In genomic region chr16:24839018-24839417, GRCm38 (mm10) we compare ENCODE assay signal across 27 mouse cellular contexts.
DNase-seq lines count a peak whose midpoint lies in the region; ATAC-seq and TF ChIP-seq lines count a peak whose summit lies in the region.
"Had no signal": no experiment of that assay in that cellular context is flagged by ENCODE, and none has a peak within 500 bp of the region (broad histone marks: within the 10 kb centered on the region; RNA-seq: fewer than 3 reads in every experiment).

No protein-coding gene starts in this region.

- no peaks in the 10 kb centered on the region for H3K27me3 ChIP-seq in limb, embryonic 13.5 days
- no peaks in the 10 kb centered on the region for H3K27me3 ChIP-seq in limb, embryonic 10.5 days (ENCODE audit: low read depth, poor library complexity, severe bottlenecking)
- no peaks in the 10 kb centered on the region for H3K27me3 ChIP-seq in CH12.LX (replicated peaks)
- no peaks in the 10 kb centered on the region for H3K27me3 ChIP-seq in limb, embryonic 14.5 days (ENCODE audit: control insufficient read depth, insufficient read depth, low read length)
- no peaks in the 10 kb centered on the region for H3K27me3 ChIP-seq in forebrain, embryonic 11.5 days (ENCODE audit: control insufficient read depth, insufficient read depth, low read length)
- H3K27me3 ChIP-seq: embryonic facial prominence, embryonic 13.5 days; heart, embryonic 13.5 days had no signal

- WGBS in limb, embryonic 13.5 days, result 42% methylated on average over 1 of the region's 1 CpGs
- 79% methylated on average over 1 of the region's 1 CpGs for WGBS in limb, embryonic 10.5 days
- WGBS in limb, embryonic 14.5 days, result 33% methylated on average over 1 of the region's 1 CpGs
- 70% methylated on average over 1 of the region's 1 CpGs for WGBS in forebrain, embryonic 11.5 days

- H3K4me1 ChIP-seq in limb, embryonic 13.5 days, result no peaks in the 10 kb centered on the region
- H3K4me1 ChIP-seq in limb, embryonic 10.5 days, result no peaks in the 10 kb centered on the region
- H3K4me1 ChIP-seq in CH12.LX (ENCODE audit: control insufficient read depth in 1 of 2, insufficient read depth in 2 of 2), result peaks cover 0 to 50% of the 10 kb centered on the region in 2 experiments; a peak in 2 of 4 replicates
- no peaks in the 10 kb centered on the region for H3K4me1 ChIP-seq in limb, embryonic 14.5 days (ENCODE audit: control insufficient read depth, insufficient read depth, low read length)
- no peaks in the 10 kb centered on the region for H3K4me1 ChIP-seq in forebrain, embryonic 11.5 days (replicated peaks; ENCODE audit: control insufficient read depth, insufficient read depth, low read length)
- H3K4me1 ChIP-seq: forebrain, embryonic 10.5 days; heart, embryonic 10.5 days had no signal

- TF ChIP-seq EP300 in CH12.LX (IDR thresholded peaks at IDR 0.05; ENCODE audit: low read length), result no peak; the same call in 1 of the 2 replicates

- ATAC-seq in limb, embryonic 13.5 days (ENCODE audit: low FRiP score, low read depth), result peak; percentile 36; the same call in 1 of the 2 replicates
- ATAC-seq in limb, embryonic 14.5 days (ENCODE audit: low FRiP score, low read depth), result peak; percentile 34; the same call in 1 of the 2 replicates
- no peak for ATAC-seq in forebrain, embryonic 11.5 days (replicated peaks; ENCODE audit: low FRiP score)
- no peak for ATAC-seq in CD4-positive, CD25-positive, alpha-beta regulatory T cell, adult 4 months
- ATAC-seq: activated CD4-positive, CD25-positive, alpha-beta regulatory T cell, adult 4 months; forebrain, embryonic 14.5 days; forebrain, postnatal 0 days; hindbrain, postnatal 0 days; inflammation-experienced regulatory T-cells, adult 6 months; intestine, embryonic 16.5 days had no signal

- H3K9me3 ChIP-seq in limb, embryonic 13.5 days, result no peaks in the 10 kb centered on the region
- H3K9me3 ChIP-seq in limb, embryonic 10.5 days (replicated peaks), result no peaks in the 10 kb centered on the region
- no peaks in the 10 kb centered on the region for H3K9me3 ChIP-seq in CH12.LX (replicated peaks; ENCODE audit: low read length)
- no peaks in the 10 kb centered on the region for H3K9me3 ChIP-seq in limb, embryonic 14.5 days (ENCODE audit: control insufficient read depth, low read length)
- H3K9me3 ChIP-seq in forebrain, embryonic 11.5 days (ENCODE audit: control insufficient read depth, low read length), result no peaks in the 10 kb centered on the region
- H3K9me3 ChIP-seq: embryonic facial prominence, embryonic 13.5 days; forebrain, embryonic 10.5 days; heart, embryonic 10.5 days; heart, embryonic 13.5 days had no signal

- H3K36me3 ChIP-seq in limb, embryonic 13.5 days, result no peaks in the 10 kb centered on the region
- H3K36me3 ChIP-seq in limb, embryonic 10.5 days, result no peaks in the 10 kb centered on the region
- H3K36me3 ChIP-seq in CH12.LX (replicated peaks in 1 of 2; ENCODE audit: control insufficient read depth in 1 of 2, insufficient read depth in 1 of 2, low read length in 1 of 2), result no peaks in the 10 kb centered on the region
- no peaks in the 10 kb centered on the region for H3K36me3 ChIP-seq in limb, embryonic 14.5 days (ENCODE audit: control insufficient read depth, insufficient read depth, low read length)
- H3K36me3 ChIP-seq in forebrain, embryonic 11.5 days (ENCODE audit: control insufficient read depth, insufficient read depth, low read length), result no peaks in the 10 kb centered on the region
- H3K36me3 ChIP-seq: embryonic facial prominence, embryonic 13.5 days; forebrain, embryonic 10.5 days; heart, embryonic 10.5 days; heart, embryonic 13.5 days had no signal

- dilution Hi-C loops in CH12.LX (cut with MboI; ENCODE audit: extremely low pct_ligation_motif_present, extremely low pct_unique_long_range_greater_than_20kb, low sequenced_read_pairs), result no loop called here

- TF ChIP-seq RAD21 in CH12.LX (IDR thresholded peaks at IDR 0.05; ENCODE audit: low read depth, low read length), result no peak

- no peak overlapping the region for H3K4me3 ChIP-seq in limb, embryonic 13.5 days
- no peak overlapping the region for H3K4me3 ChIP-seq in limb, embryonic 10.5 days
- no peak overlapping the region for H3K4me3 ChIP-seq in CH12.LX (replicated peaks in 1 of 3; ENCODE audit: low read depth in 2 of 3, low read length in 2 of 3, poor library complexity in 1 of 3)
- no peak overlapping the region for H3K4me3 ChIP-seq in limb, embryonic 14.5 days (replicated peaks; ENCODE audit: low read length)
- H3K4me3 ChIP-seq in forebrain, embryonic 11.5 days (ENCODE audit: low read depth, low read length), result no peak overlapping the region
- H3K4me3 ChIP-seq: embryonic facial prominence, embryonic 13.5 days; forebrain, embryonic 10.5 days; heart, adult 2 months; heart, embryonic 10.5 days; heart, embryonic 13.5 days had no signal

- no peak for DNase-seq in limb, embryonic 10.5 days (ENCODE audit: low spot score)
- peak; percentile 51 for DNase-seq in CH12.LX (ENCODE audit: extremely low read depth)
- DNase-seq in limb, embryonic 14.5 days (ENCODE audit: low spot score), result no peak
- DNase-seq in forebrain, embryonic 11.5 days (ENCODE audit: low spot score), result no peak
- DNase-seq: adrenal gland, postnatal 10 days; adrenal gland, postnatal 36 days; cerebellum, adult 18-20 months; cerebellum, adult 9-10 months; cerebellum, postnatal 14 days; forebrain, postnatal 0 days; gastrocnemius, postnatal 36 days; heart, adult 2 months; heart, postnatal 14 days; heart, postnatal 4 days; kidney, adult 18-20 months had no signal

- H3K9ac ChIP-seq in limb, embryonic 13.5 days, result no peak overlapping the region
- H3K9ac ChIP-seq in CH12.LX (ENCODE audit: insufficient read depth, low read depth), result no peak overlapping the region
- H3K9ac ChIP-seq in limb, embryonic 14.5 days (ENCODE audit: low read depth, low read length, severe bottlenecking), result no peak overlapping the region
- no peak overlapping the region for H3K9ac ChIP-seq in forebrain, embryonic 11.5 days (ENCODE audit: low read length)
- H3K9ac ChIP-seq: embryonic facial prominence, embryonic 13.5 days; forebrain, postnatal 0 days; heart, embryonic 13.5 days; hindbrain, embryonic 14.5 days had no signal

- no peak for TF ChIP-seq CTCF in CH12.LX (conservative IDR thresholded peaks at IDR 0.05 in 1 of 2, IDR thresholded peaks at IDR 0.05 in 1 of 2; ENCODE audit: low read depth in 2 of 2, low read length in 2 of 2)

- no peak overlapping the region for H3K27ac ChIP-seq in limb, embryonic 13.5 days
- no peak overlapping the region for H3K27ac ChIP-seq in limb, embryonic 10.5 days
- H3K27ac ChIP-seq in CH12.LX (ENCODE audit: insufficient read depth, low read depth), result no peak overlapping the region
- H3K27ac ChIP-seq in limb, embryonic 14.5 days (replicated peaks; ENCODE audit: low read depth, low read length), result no peak overlapping the region
- H3K27ac ChIP-seq in forebrain, embryonic 11.5 days (ENCODE audit: low read depth, low read length), result no peak overlapping the region
- H3K27ac ChIP-seq: embryonic facial prominence, embryonic 13.5 days; forebrain, embryonic 10.5 days; heart, adult 2 months; heart, embryonic 10.5 days; heart, embryonic 13.5 days; hindbrain, embryonic 14.5 days; hindbrain, postnatal 0 days had no signal

- TF ChIP-seq POLR2A in CH12.LX (IDR thresholded peaks at IDR 0.05; ENCODE audit: low read depth, low read length), result no peak
- TF ChIP-seq POLR2A in limb, embryonic 14.5 days (IDR thresholded peaks at IDR 0.05; ENCODE audit: borderline replicate concordance, extremely low read depth, insufficient read depth, insufficient read length), result no peak

- in situ Hi-C loops in CH12.LX (cut with MboI; ENCODE audit: low pct_ligation_motif_present, low pct_unique_long_range_greater_than_20kb, low sequenced_read_pairs), result no loop called here

- no peak overlapping the region for H3K4me2 ChIP-seq in limb, embryonic 13.5 days (replicated peaks)
- H3K4me2 ChIP-seq in CH12.LX (ENCODE audit: insufficient read depth, low read depth, poor library complexity, severe bottlenecking), result no peak overlapping the region
- H3K4me2 ChIP-seq in limb, embryonic 14.5 days (replicated peaks; ENCODE audit: low read depth, low read length, severe bottlenecking), result no peak overlapping the region
- H3K4me2 ChIP-seq in forebrain, embryonic 11.5 days (ENCODE audit: low read depth, low read length, severe bottlenecking), result no peak overlapping the region
- H3K4me2 ChIP-seq: embryonic facial prominence, embryonic 13.5 days; heart, embryonic 13.5 days; hindbrain, embryonic 14.5 days had no signal

- no peaks in the 10 kb centered on the region for H3K79me2 ChIP-seq in CH12.LX (replicated peaks; ENCODE audit: control insufficient read depth, extremely low read depth, insufficient read depth, poor library complexity, severe bottlenecking)

TF ChIP-seq in CH12.LX, 34 proteins besides CTCF, POLR2A, EP300 and RAD21:
- TF ChIP-seq MAZ (IDR thresholded peaks at IDR 0.05; ENCODE audit: low read depth, low read length) (no peak), MEF2A (IDR thresholded peaks at IDR 0.05; ENCODE audit: borderline replicate concordance, low read depth, low read length) (no peak), ZKSCAN1 (IDR thresholded peaks at IDR 0.05; ENCODE audit: borderline replicate concordance, low read depth, low read length) (no peak), SMC3 (IDR thresholded peaks at IDR 0.05; ENCODE audit: low read depth, low read length) (no peak), SIN3A (IDR thresholded peaks at IDR 0.05; ENCODE audit: low read length) (no peak), USF2 (conservative IDR thresholded peaks at IDR 0.05; ENCODE audit: low read depth, low read length) (no peak), MAX (IDR thresholded peaks at IDR 0.05; ENCODE audit: low read length) (no peak), HCFC1 (IDR thresholded peaks at IDR 0.05; ENCODE audit: low read depth, low read length) (no peak), ETS1 (conservative IDR thresholded peaks at IDR 0.05; ENCODE audit: low read depth, low read length) (peak; percentile 64), PAX5 (IDR thresholded peaks at IDR 0.05; ENCODE audit: low read length) (no peak), GABPA (IDR thresholded peaks at IDR 0.05; ENCODE audit: insufficient replicate concordance, low read depth, low read length) (no peak), UBTF (IDR thresholded peaks at IDR 0.05; ENCODE audit: low read depth, low read length) (no peak), TBP (conservative IDR thresholded peaks at IDR 0.05; ENCODE audit: low read depth, low read length) (no peak), ZNF384 (IDR thresholded peaks at IDR 0.05; ENCODE audit: low read depth, low read length) (peak; percentile 54; the same call in 1 of the 2 replicates), IRF4 (IDR thresholded peaks at IDR 0.05; ENCODE audit: low read depth, low read length) (no peak), TCF12 (IDR thresholded peaks at IDR 0.05; ENCODE audit: low read depth, low read length) (no peak)
TF ChIP-seq in CH12.LX: peak in this region for 2.

Comparison
In these comparisons a context has a peak if more than half of its experiments do, and no peak if none do; other contexts are left out.
1. ATAC-seq: peak in limb, embryonic 13.5 days (single experiment) and limb, embryonic 14.5 days (single experiment); none in forebrain, embryonic 11.5 days (single experiment) and CD4-positive, CD25-positive, alpha-beta regulatory T cell, adult 4 months (single experiment).